Mouse (Mus musculus) myocyte (in vitro differentiated cells): ENCODE data around the gene Cryzl2. TPM values are rescaled to one million over a fixed set of nuclear protein-coding genes. Genes with fewer than 3 reads are reported as not detected.

Experiments
- H3K27me3 ChIP-seq: one replicate; pipeline ENCODE4 v1.6.1; 2011; ENCODE audit not compliant: control insufficient read depth, insufficient read depth, insufficient read length
- H3K36me3 ChIP-seq: one replicate; pipeline ENCODE4 v1.6.1; 2011; ENCODE audit not compliant: control insufficient read depth, insufficient read depth
- H3K4me2 ChIP-seq: one replicate; pipeline ENCODE4 v1.6.1; 2011; ENCODE audit warnings: low read depth, control low read depth
- H3K4me3 ChIP-seq: one replicate; pipeline ENCODE4 v1.5.1; 2011; ENCODE audit warnings: mild to moderate bottlenecking, control low read depth, moderate library complexity
- H3K79me2 ChIP-seq: one replicate; pipeline ENCODE4 v1.6.1; 2011; ENCODE audit not compliant: control insufficient read depth, insufficient read depth
- H3ac ChIP-seq: one replicate; pipeline ENCODE4 v1.6.1; 2011; ENCODE audit not compliant: control insufficient read depth, insufficient read length
- CEBPB ChIP-seq: IDR thresholded peaks from 2 replicates; pipeline ENCODE4 v1.6.1; 2011; ENCODE audit warnings: mild to moderate bottlenecking, moderate library complexity; ENCODE audit not compliant: poor library complexity, insufficient read depth, severe bottlenecking
- E2F4 ChIP-seq: IDR thresholded peaks from one replicate; pipeline ENCODE4 v1.6.1; 2011; ENCODE audit warnings: mild to moderate bottlenecking, control low read depth, moderate library complexity; ENCODE audit not compliant: insufficient read depth
- MAX ChIP-seq: IDR thresholded peaks from one replicate; pipeline ENCODE4 v1.6.1; 2011; ENCODE audit warnings: low read depth, mild to moderate bottlenecking, control low read depth
- MYOD1 ChIP-seq, 3 experiments: IDR thresholded peaks; one replicate each; pipeline ENCODE4 v1.6.1; 2011; ENCODE audit warnings: control low read depth in 2 of 3, low read depth in 2 of 3, mild to moderate bottlenecking in 2 of 3, moderate library complexity in 1 of 3; ENCODE audit not compliant: insufficient read length in 2 of 3, control insufficient read depth in 1 of 3
- MYOG ChIP-seq, 3 experiments: IDR thresholded peaks; one replicate each; pipeline ENCODE4 v1.6.1; 2011; ENCODE audit warnings: control low read depth in 2 of 3, low read depth in 2 of 3, mild to moderate bottlenecking in 2 of 3; ENCODE audit not compliant: insufficient read length in 2 of 3, control insufficient read depth in 1 of 3, insufficient read depth in 1 of 3
- POLR2A ChIP-seq: IDR thresholded peaks from one replicate; pipeline ENCODE4 v1.6.1; 2011; ENCODE audit warnings: low read depth, mild to moderate bottlenecking, control low read depth, moderate library complexity; ENCODE audit not compliant: insufficient read length
- POLR2AphosphoS2 ChIP-seq: IDR thresholded peaks from one replicate; pipeline ENCODE4 v1.6.1; 2011; ENCODE audit warnings: low read depth, control low read depth; ENCODE audit not compliant: insufficient read length
- REST ChIP-seq: IDR thresholded peaks from one replicate; pipeline ENCODE4 v1.6.1; 2011; ENCODE audit warnings: mild to moderate bottlenecking, control low read depth, moderate library complexity; ENCODE audit not compliant: insufficient read depth, insufficient read length
- SRF ChIP-seq: IDR thresholded peaks from one replicate; pipeline ENCODE4 v1.6.1; 2011; ENCODE audit warnings: low read depth; ENCODE audit not compliant: control insufficient read depth, insufficient read length
- TCF12 ChIP-seq: IDR thresholded peaks from one replicate; pipeline ENCODE4 v1.6.1; 2011; ENCODE audit warnings: mild to moderate bottlenecking, control low read depth; ENCODE audit not compliant: poor library complexity, insufficient read depth, severe bottlenecking
- TCF3 ChIP-seq: IDR thresholded peaks from one replicate; pipeline ENCODE4 v1.6.1; 2011; ENCODE audit warnings: low read depth, control low read depth; ENCODE audit not compliant: insufficient read length
- USF1 ChIP-seq: IDR thresholded peaks from one replicate; pipeline ENCODE4 v1.6.1; 2011; ENCODE audit warnings: low read depth, mild to moderate bottlenecking, control low read depth, moderate library complexity
- polyA plus RNA-seq: library from polyadenylated mRNA; unstranded; fragments of >200 nt; fragmentation: generic; extraction: Trizol; gene quantifications from one replicate; pipeline ENCODE4 v1.2.1, GENCODE M21; 2012; ENCODE audit warnings: missing spikeins

Cryzl2 gene
- polyA plus RNA-seq, 1 experiment = 0.12 TPM

DNA sequence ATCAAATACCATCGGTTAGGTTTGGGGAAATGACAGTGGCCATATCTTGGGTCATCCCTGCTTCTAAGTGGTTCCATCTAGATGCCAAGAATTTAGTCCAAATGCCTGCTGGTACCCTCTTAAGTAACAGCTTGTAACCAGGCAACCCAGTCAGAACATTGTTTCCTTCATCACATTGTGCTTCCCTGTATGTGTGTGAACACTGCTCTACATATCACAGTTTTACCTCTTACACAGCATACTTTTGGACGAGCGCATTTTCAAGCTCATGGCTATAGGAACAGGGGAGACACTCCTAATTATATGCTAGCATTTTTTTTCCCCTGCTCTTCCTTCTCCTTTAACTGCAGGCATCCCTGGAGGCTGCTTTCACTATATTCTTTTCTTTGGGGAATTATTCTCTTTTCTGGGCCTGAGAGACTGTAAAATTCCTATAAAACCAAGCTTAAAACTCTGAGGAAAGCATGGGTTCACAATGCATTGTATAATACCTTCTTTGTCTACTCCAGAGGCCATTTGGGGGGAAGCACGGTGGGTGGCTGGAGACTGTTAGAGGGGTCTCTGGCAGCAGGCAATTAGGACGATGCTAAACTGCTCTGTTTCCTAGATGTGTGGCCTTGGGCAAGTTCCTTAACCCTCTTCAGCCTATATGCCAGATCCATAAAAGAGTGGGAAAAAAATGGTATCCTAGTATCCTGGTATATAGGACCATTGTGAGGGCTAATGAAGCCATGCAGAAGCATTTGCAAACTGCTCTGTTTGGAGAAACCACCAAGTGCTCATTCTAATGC is 5.4 kb upstream of the Cryzl2 start:
- Histone ChIP-seq H3K79me2 (no peaks in the 10 kb centered on the region), H3K27me3 (no peaks in the 10 kb centered on the region), H3K4me2 (no peak overlapping the region), H3K36me3 (no peaks in the 10 kb centered on the region), H3ac (no peak overlapping the region), H3K4me3 (no peak overlapping the region)
- no peak for TF ChIP-seq REST
- TF ChIP-seq CEBPB = no peak
- no peak for TF ChIP-seq POLR2A
- no peak for TF ChIP-seq TCF12
- TF ChIP-seq MAX = no peak
- no peak for TF ChIP-seq TCF3
- TF ChIP-seq SRF = no peak
- TF ChIP-seq MYOD1 (IDR thresholded peaks at IDR 0.05; ENCODE audit: control insufficient read depth in 1 of 3, insufficient read length in 2 of 3, low read depth in 2 of 3) = no peak
- no peak for TF ChIP-seq E2F4
- TF ChIP-seq USF1 = no peak

GRCm38 (mm10) chr1:157454876-157455275 is 3.5 kb upstream of the Cryzl2 start:
- H3ac ChIP-seq = no peak overlapping the region

GRCm38 (mm10) chr1:157457789-157458188 is 588 bp upstream of the Cryzl2 start:
- H3K36me3 ChIP-seq = no peaks in the 10 kb centered on the region
- H3K4me2 ChIP-seq = no peak overlapping the region
- no peak overlapping the region for H3ac ChIP-seq
- no peak overlapping the region for H3K4me3 ChIP-seq
- no peaks in the 10 kb centered on the region for H3K27me3 ChIP-seq
- no peak for TF ChIP-seq POLR2AphosphoS2
- TF ChIP-seq USF1 = no peak
- TF ChIP-seq E2F4 = no peak
- TF ChIP-seq SRF = no peak
- TF ChIP-seq CEBPB = no peak
- no peak for TF ChIP-seq POLR2A
- no peak for TF ChIP-seq TCF3
- TF ChIP-seq MYOG (IDR thresholded peaks at IDR 0.05; ENCODE audit: control insufficient read depth in 1 of 3, insufficient read depth in 1 of 3, insufficient read length in 2 of 3, low read depth in 2 of 3) = no peak
- TF ChIP-seq MYOD1 (IDR thresholded peaks at IDR 0.05; ENCODE audit: control insufficient read depth in 1 of 3, insufficient read length in 2 of 3, low read depth in 2 of 3) = no peak
- TF ChIP-seq REST = no peak
- TF ChIP-seq TCF12 = no peak
- no peak for TF ChIP-seq MAX
- no peaks in the 10 kb centered on the region for H3K79me2 ChIP-seq

More at GRCm38 (mm10) chr1:157454876-157455275, 3.5 kb upstream of the Cryzl2 start:
- H3K36me3 ChIP-seq = no peaks in the 10 kb centered on the region
- TF ChIP-seq POLR2AphosphoS2 (no peak), USF1 (no peak), E2F4 (no peak), REST (no peak), POLR2A (no peak), CEBPB (no peak), SRF (no peak), MYOG (IDR thresholded peaks at IDR 0.05; ENCODE audit: control insufficient read depth in 1 of 3, insufficient read depth in 1 of 3, insufficient read length in 2 of 3, low read depth in 2 of 3) (no peak), TCF12 (no peak), MAX (no peak), MYOD1 (IDR thresholded peaks at IDR 0.05; ENCODE audit: control insufficient read depth in 1 of 3, insufficient read length in 2 of 3, low read depth in 2 of 3) (no peak), TCF3 (no peak)
- no peak overlapping the region for H3K4me2 ChIP-seq
- H3K79me2 ChIP-seq = no peaks in the 10 kb centered on the region
- H3K4me3 ChIP-seq = no peak overlapping the region
- H3K27me3 ChIP-seq = no peaks in the 10 kb centered on the region

GRCm38 (mm10) chr1:157459904-157460303 is 1.5 kb downstream of the Cryzl2 start:
- H3K27me3 ChIP-seq = no peaks in the 10 kb centered on the region
- H3ac ChIP-seq = no peak overlapping the region
- H3K4me3 ChIP-seq = no peak overlapping the region
- no peaks in the 10 kb centered on the region for H3K79me2 ChIP-seq
- H3K4me2 ChIP-seq = no peak overlapping the region
- TF ChIP-seq TCF3 = no peak
- TF ChIP-seq POLR2A = no peak
- no peak for TF ChIP-seq USF1
- TF ChIP-seq POLR2AphosphoS2 = no peak
- TF ChIP-seq MYOG (IDR thresholded peaks at IDR 0.05; ENCODE audit: control insufficient read depth in 1 of 3, insufficient read depth in 1 of 3, insufficient read length in 2 of 3, low read depth in 2 of 3) = no peak
- TF ChIP-seq TCF12 = no peak
- TF ChIP-seq MYOD1 (IDR thresholded peaks at IDR 0.05; ENCODE audit: control insufficient read depth in 1 of 3, insufficient read length in 2 of 3, low read depth in 2 of 3) = no peak
- TF ChIP-seq CEBPB = no peak
- no peak for TF ChIP-seq REST
- no peak for TF ChIP-seq MAX
- no peaks in the 10 kb centered on the region for H3K36me3 ChIP-seq

- no peaks in the 10 kb centered on the region for H3K27me3 ChIP-seq
- no peak overlapping the region for H3K4me3 ChIP-seq
- H3K36me3 ChIP-seq = no peaks in the 10 kb centered on the region
- no peaks in the 10 kb centered on the region for H3K79me2 ChIP-seq
- H3K4me2 ChIP-seq = no peak overlapping the region
- TF ChIP-seq TCF12 (no peak), POLR2AphosphoS2 (no peak), MYOG (IDR thresholded peaks at IDR 0.05; ENCODE audit: control insufficient read depth in 1 of 3, insufficient read depth in 1 of 3, insufficient read length in 2 of 3, low read depth in 2 of 3) (no peak), MYOD1 (IDR thresholded peaks at IDR 0.05; ENCODE audit: control insufficient read depth in 1 of 3, insufficient read length in 2 of 3, low read depth in 2 of 3) (no peak)
- no peak overlapping the region for H3ac ChIP-seq
Observed at GRCm38 (mm10) chr1:157461276-157461675, 2.9 kb downstream of the Cryzl2 start.
